Mouse (Mus musculus): Measurements from ENCODE around the gene Trpm1.

Trpm1 gene

DNA sequence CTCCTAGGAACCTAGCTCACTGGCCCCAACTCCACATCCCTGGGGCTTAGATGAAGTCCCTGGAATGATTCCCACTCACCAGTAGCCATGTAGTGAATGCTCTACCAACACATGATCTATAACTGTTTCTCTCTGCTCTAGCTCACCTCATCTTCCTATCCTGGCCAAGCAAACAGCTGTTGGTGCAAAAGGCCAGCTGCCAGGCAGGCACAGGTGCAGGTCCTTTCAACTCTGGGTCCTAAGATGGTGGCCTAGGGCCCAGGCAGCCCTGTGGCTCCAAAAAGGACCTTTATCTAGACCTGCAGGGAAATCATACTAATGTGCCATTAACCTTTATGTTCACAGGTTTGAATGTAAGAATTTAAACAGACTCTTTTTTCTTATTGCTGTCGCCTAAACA, 10.3 kb downstream of the Trpm1 start:
- no peak for DNase-seq (ENCODE audit: low spot score)

DNA sequence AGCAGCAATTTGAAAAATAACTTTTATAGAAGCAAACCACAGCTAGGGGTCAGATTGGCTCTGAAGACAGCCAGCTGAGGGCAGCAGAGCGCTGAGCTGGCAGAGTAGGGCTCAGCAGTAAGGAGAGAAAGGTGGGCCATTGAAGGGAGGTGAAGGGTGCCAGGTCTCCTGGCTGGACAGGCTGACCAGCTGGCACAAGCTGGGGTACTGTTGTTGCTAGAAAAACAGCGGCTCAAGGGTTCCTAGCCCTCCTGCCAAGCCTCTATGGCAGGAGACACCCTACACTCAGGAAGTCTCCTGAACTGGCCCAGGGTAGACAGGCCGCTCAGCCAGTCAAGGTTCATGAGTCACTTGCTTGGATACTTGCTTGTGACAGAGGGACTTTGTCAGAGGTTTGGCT, 11.4 kb downstream of the Trpm1 start:
- peak; percentile 69 for DNase-seq (ENCODE audit: low spot score)

- no peak for DNase-seq (ENCODE audit: low spot score)
Observed at GRCm38 (mm10) chr7:64166025-64166424, 12.4 kb downstream of the Trpm1 start.

DNA sequence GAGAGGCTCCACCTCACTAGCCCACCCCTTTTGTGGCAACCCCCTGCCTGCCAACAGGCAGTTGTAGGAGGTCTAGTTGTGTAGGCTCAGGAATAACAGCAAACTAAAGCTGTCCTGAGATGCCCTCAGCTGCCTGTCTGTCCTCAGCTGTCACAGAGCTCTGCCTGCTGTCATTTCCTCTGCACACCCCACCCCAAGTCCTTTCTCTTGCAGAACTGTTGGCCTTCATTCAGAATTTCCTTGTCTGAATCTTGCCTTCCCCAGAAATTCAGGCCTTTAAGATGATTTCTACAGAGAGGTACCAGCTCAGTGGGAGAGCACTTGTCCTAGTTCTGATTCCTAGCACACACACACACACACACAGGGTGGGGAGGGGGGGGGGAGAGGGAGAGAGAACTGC, 13.1 kb downstream of the Trpm1 start:
- DNase-seq (ENCODE audit: low spot score): no peak

- DNase-seq (ENCODE audit: low spot score): no peak
Observed at GRCm38 (mm10) chr7:64179310-64179709, 25.7 kb downstream of the Trpm1 start.

GRCm38 (mm10) chr7:64185203-64185931, 31.7 kb downstream of the Trpm1 start:
- no peak for DNase-seq (ENCODE audit: low spot score)

- no peak for DNase-seq (ENCODE audit: low spot score)
Observed at GRCm38 (mm10) chr7:64185932-64186312, 32.3 kb downstream of the Trpm1 start.

- peak; percentile 53 for DNase-seq (ENCODE audit: low spot score)
Observed at GRCm38 (mm10) chr7:64192261-64192943, 38.8 kb downstream of the Trpm1 start.

GRCm38 (mm10) chr7:64193476-64193875, 39.8 kb downstream of the Trpm1 start:
- no peak for DNase-seq (ENCODE audit: low spot score)

DNA sequence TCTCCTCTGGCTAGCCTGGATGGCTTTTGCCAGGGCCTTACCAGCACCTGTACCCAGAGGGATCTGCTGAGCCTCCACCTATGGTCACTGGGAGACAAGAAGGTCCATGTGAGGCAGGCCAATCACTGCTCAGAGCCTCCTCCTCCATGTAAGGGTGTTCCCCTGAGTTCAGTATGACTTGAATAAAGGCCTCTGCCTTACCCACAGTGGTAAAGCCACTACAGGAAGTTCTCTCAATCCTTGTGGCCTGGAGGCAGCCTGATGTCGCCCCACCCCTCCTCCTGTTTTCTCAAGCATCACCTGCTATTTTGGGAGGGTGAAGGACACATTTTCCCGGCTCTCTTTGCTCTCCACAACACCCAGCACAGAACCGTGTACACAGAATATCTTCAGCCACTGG, 42.5 kb downstream of the Trpm1 start:
- DNase-seq (ENCODE audit: low spot score): no peak

- DNase-seq (ENCODE audit: low spot score): no peak
Observed at GRCm38 (mm10) chr7:64208700-64209099, 55.1 kb downstream of the Trpm1 start.

GRCm38 (mm10) chr7:64212870-64213269, 59.2 kb downstream of the Trpm1 start:
- no peak for DNase-seq (ENCODE audit: low spot score)

GRCm38 (mm10) chr7:64214066-64214465, 60.4 kb downstream of the Trpm1 start:
- no peak for DNase-seq (ENCODE audit: low spot score)

DNA sequence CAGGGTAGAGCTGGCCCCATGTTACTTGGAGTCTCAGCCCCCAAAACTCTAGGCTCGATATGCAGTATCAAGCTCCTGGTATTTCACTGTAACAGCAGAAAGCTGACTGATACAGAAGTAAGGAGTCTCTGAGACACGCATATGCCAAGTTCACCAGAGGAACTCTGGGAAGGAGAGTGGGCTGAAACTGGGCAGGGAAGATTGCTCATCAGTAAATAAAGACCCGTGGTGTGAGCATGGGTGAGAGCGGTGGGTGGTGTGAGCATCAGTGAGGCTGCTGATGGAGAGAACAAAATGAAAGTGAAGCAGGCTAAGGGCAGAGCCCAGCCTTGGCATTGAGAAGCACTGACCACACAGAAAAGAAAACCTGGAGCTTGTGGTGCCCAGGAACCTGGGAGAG, 62.0 kb downstream of the Trpm1 start:
- no peak for DNase-seq (ENCODE audit: low spot score)

- no peak for DNase-seq (ENCODE audit: low spot score)
Observed at GRCm38 (mm10) chr7:64217428-64217827, 63.8 kb downstream of the Trpm1 start.

DNA sequence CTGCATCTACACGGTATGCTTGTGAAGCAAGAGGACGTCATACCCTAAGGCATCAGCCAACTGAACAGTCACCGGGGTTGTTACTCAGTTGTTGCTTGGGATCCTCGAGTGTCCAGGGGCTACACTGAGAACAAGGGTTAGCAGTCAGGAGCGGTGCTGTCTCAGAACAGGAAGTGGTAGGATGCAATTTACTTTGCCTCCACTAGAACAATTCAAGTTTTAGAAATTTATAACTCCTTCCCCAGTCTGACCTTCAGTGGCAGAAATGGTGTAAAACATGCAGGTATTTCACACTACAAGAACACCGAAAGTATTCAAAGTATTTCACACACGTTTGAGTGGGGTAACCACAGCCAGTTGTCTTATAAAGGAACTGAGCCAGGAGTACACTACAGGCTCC, 66.1 kb downstream of the Trpm1 start:
- no peak for DNase-seq (ENCODE audit: low spot score)

DNA sequence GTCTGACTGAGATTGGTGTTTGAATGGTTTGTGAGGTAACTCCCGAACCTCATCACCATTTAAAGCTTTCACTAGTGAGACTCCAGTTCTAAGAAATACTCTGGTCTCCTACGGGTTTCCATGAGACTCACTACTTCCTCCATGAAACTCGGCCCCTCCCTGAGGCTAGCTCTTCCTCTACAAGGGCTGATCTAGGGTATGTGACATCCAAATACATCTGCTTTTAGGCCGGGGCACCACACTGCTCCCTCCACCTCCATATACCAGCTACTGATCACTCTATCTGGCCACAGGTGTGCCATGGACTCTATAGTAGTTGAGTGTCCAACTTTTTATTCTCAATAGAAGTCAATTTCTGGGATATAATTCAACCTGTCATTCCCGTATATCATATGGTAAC, 69.6 kb downstream of the Trpm1 start:
- no peak for DNase-seq (ENCODE audit: low spot score)

DNA sequence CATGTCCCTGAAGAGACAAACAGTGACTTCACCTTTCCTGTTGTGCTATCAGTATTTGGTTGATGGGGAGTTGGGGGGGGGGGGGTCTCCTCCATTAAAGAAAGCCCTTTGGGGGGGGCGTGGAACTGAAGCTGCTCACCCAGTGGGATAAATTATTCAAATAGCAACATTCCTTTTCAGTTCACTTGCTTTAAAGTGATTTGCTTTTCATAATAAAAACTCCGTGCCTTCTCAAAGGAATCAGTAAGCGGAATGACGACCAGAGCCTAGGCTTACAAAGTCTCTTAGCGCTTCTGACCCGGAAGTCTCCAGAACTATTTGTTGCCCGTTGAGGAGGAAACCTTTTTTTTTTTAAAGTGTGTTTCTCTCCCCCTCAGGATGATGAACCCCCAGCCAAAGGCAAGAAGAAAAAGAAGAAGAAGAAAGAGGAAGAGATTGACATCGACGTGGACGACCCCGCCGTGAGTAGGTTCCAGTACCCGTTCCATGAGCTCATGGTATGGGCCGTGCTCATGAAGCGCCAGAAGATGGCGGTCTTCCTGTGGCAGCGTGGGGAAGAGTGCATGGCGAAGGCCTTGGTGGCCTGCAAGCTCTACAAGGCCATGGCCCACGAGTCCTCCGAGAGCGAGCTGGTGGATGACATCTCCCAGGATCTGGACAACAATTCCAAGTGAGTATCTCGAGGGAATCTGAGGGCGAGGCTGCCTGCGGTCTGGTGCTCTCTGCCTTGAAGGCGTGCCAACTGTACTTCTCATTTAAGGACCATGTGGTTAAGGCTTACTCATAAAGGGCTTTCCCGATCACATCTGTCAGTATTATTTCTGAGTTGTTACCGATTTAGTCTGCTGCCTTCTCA, 72.9 kb downstream of the Trpm1 start:
- no peak for DNase-seq (ENCODE audit: low spot score)

GRCm38 (mm10) chr7:64227586-64227985, 74.0 kb downstream of the Trpm1 start:
- DNase-seq (ENCODE audit: low spot score): no peak

GRCm38 (mm10) chr7:64228300-64228699, 74.7 kb downstream of the Trpm1 start:
- no peak for DNase-seq (ENCODE audit: low spot score)

GRCm38 (mm10) chr7:64229911-64230310, 76.3 kb downstream of the Trpm1 start:
- DNase-seq (ENCODE audit: low spot score): no peak

GRCm38 (mm10) chr7:64231001-64231400, 77.4 kb downstream of the Trpm1 start:
- no peak for DNase-seq (ENCODE audit: low spot score)

- no peak for DNase-seq (ENCODE audit: low spot score)
Observed at GRCm38 (mm10) chr7:64231996-64232395, 78.4 kb downstream of the Trpm1 start.

Data from testis, postnatal 10 days (tissue).